Mouse (Mus musculus): ENCODE data around the gene Fstl1.

DNA sequence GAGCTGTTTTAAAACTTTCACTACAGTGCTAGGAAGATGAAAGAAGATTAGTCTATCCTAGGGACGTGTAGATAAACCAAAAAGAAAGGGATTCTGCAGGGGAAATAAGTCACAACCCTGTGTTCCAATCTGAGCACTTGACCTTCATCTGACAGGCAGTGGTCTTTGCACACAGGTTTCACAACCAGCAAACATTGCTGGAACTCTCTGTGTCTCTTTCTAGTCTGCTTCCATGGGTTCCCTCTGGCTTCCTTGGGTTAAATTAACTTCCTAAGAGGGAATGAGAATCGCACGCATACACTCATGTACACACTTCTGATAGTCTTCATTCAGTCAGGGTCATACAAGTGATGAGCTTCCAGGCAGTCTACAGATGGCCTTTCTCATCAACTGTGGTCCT lies 87.2 kb downstream of the Fstl1 start:
- TF ChIP-seq MEF2A (IDR thresholded peaks at IDR 0.05; ENCODE audit: extremely low read depth, insufficient replicate concordance, low read depth, low read length, poor library complexity, severe bottlenecking) (no peak), CTCF (IDR thresholded peaks at IDR 0.05 in 2 of 3, conservative IDR thresholded peaks at IDR 0.05 in 1 of 3; ENCODE audit: control insufficient read depth in 1 of 3, insufficient read depth in 1 of 3, low read depth in 2 of 3, low read length in 3 of 3, poor library complexity in 1 of 3, severe bottlenecking in 1 of 3) (no peak), HCFC1 (IDR thresholded peaks at IDR 0.05; ENCODE audit: low read depth, low read length) (no peak), POLR2A (IDR thresholded peaks at IDR 0.05; ENCODE audit: control insufficient read depth in 1 of 2, insufficient read depth in 1 of 2, low read depth in 1 of 2, low read length in 2 of 2, poor library complexity in 1 of 2) (no peak), GATA1 (IDR thresholded peaks at IDR 0.05; ENCODE audit: low read depth, low read length) (no peak), USF2 (IDR thresholded peaks at IDR 0.05; ENCODE audit: borderline replicate concordance in 1 of 2, insufficient read depth in 1 of 2, low read depth in 1 of 2, low read length in 2 of 2) (no peak), RCOR1 (IDR thresholded peaks at IDR 0.05; ENCODE audit: low read depth, low read length) (no peak), ZKSCAN1 (IDR thresholded peaks at IDR 0.05; ENCODE audit: low read depth, low read length) (no peak), MAFK (IDR thresholded peaks at IDR 0.05; ENCODE audit: borderline replicate concordance, low read depth, low read length) (no peak), USF1 (IDR thresholded peaks at IDR 0.05; ENCODE audit: low read depth, low read length) (no peak), EP300 (IDR thresholded peaks at IDR 0.05; ENCODE audit: low read depth in 1 of 2, low read length in 2 of 2) (no peak), TAL1 (IDR thresholded peaks at IDR 0.05; ENCODE audit: low read length) (no peak), MAX (IDR thresholded peaks at IDR 0.05; ENCODE audit: low read length) (no peak)

Measured in MEL (cell line).